8 mouse cellular contexts compared by ENCODE assay signal in genomic region chr1:78197351-78198234, GRCm38 (mm10). TPM values are rescaled to one million over a fixed set of nuclear protein-coding genes. Genes with fewer than 3 reads are reported as not detected.
DNase-seq lines count a peak whose midpoint lies in the region; ATAC-seq and TF ChIP-seq lines count a peak whose summit lies in the region.
"Had no signal": no experiment of that assay in that cellular context is flagged by ENCODE, and none has a peak within 500 bp of the region (broad histone marks: within the 10 kb centered on the region; RNA-seq: fewer than 3 reads in every experiment).

No protein-coding gene starts in this region.

- 0 out of 2 replicates have a peak, but pooled peaks cover 8% of the 10 kb centered on the region for H3K4me1 ChIP-seq in kidney, postnatal 0 days (replicated peaks; ENCODE audit: insufficient read depth, low read length)
- peaks cover 16% of the 10 kb centered on the region for H3K4me1 ChIP-seq in embryonic facial prominence, embryonic 15.5 days
- 0 out of 2 replicates have a peak, but pooled peaks cover 7% of the 10 kb centered on the region for H3K4me1 ChIP-seq in limb, embryonic 11.5 days (ENCODE audit: control insufficient read depth, insufficient read depth, low read length)
- peaks cover 17% of the 10 kb centered on the region for H3K4me1 ChIP-seq in neural tube, embryonic 15.5 days

- peak overlapping the region; percentile 18; the same call in 1 of the 2 replicates for H3K4me3 ChIP-seq in kidney, postnatal 0 days (replicated peaks; ENCODE audit: low read depth, low read length)
- H3K4me3 ChIP-seq in embryonic facial prominence, embryonic 15.5 days (replicated peaks) = peak overlapping the region; percentile 61
- peak overlapping the region; percentile 31; the same call in 1 of the 2 replicates for H3K4me3 ChIP-seq in limb, embryonic 11.5 days (ENCODE audit: low read depth, low read length)
- peak overlapping the region; percentile 33 for H3K4me3 ChIP-seq in neural tube, embryonic 15.5 days (replicated peaks)

- no peak for DNase-seq in kidney, postnatal 0 days (ENCODE audit: low spot score)
- DNase-seq in kidney, adult 9 months = no peak
- peak; percentile 47 for DNase-seq in limb, embryonic 11.5 days (ENCODE audit: low spot score)
- no peak for DNase-seq in T-cell, adult 2 months (ENCODE audit: low spot score)
- no peak for DNase-seq in left cerebral cortex, postnatal 36 days (ENCODE audit: low spot score in 2 of 2)
- DNase-seq: kidney, postnatal 36 days had no signal

- ATAC-seq in kidney, postnatal 0 days (replicated peaks; ENCODE audit: low FRiP score, low read depth) = 0 out of 2 replicates have a peak, but pooled peaks have one; percentile 2
- ATAC-seq in embryonic facial prominence, embryonic 15.5 days (ENCODE audit: insufficient number of reproducible peaks, low FRiP score, low TSS enrichment, low read depth) = no peak
- no peak for ATAC-seq in limb, embryonic 11.5 days (ENCODE audit: insufficient number of reproducible peaks, low FRiP score, low TSS enrichment, low read depth)
- ATAC-seq in neural tube, embryonic 15.5 days (ENCODE audit: low FRiP score) = peak; percentile 60; the same call in 1 of the 2 replicates

- 3% methylated on average over 21 of the region's 21 CpGs for WGBS in kidney, postnatal 0 days
- WGBS in embryonic facial prominence, embryonic 15.5 days = 11% methylated on average over 21 of the region's 21 CpGs
- 1% methylated on average over 21 of the region's 21 CpGs for WGBS in limb, embryonic 11.5 days
- 2% methylated on average over 21 of the region's 21 CpGs for WGBS in neural tube, embryonic 15.5 days

- H3K27ac ChIP-seq in kidney, postnatal 0 days = no peak overlapping the region
- peak overlapping the region; percentile 91 for H3K27ac ChIP-seq in embryonic facial prominence, embryonic 15.5 days (replicated peaks)
- H3K27ac ChIP-seq in limb, embryonic 11.5 days (replicated peaks; ENCODE audit: low read depth, low read length) = no peak overlapping the region
- peak overlapping the region; percentile 51 for H3K27ac ChIP-seq in neural tube, embryonic 15.5 days (replicated peaks)

- intact Hi-C loops in left cerebral cortex, postnatal 36 days (cut with DNase I) = no loop called here

- no peaks in the 10 kb centered on the region for H3K36me3 ChIP-seq in kidney, postnatal 0 days (ENCODE audit: insufficient read depth, low read length)
- H3K36me3 ChIP-seq in embryonic facial prominence, embryonic 15.5 days = no peaks in the 10 kb centered on the region
- H3K36me3 ChIP-seq in limb, embryonic 11.5 days (ENCODE audit: control insufficient read depth, insufficient read depth, low read length) = no peaks in the 10 kb centered on the region
- no peaks in the 10 kb centered on the region for H3K36me3 ChIP-seq in neural tube, embryonic 15.5 days

- H3K9ac ChIP-seq in kidney, postnatal 0 days (ENCODE audit: low read depth, low read length) = no peak overlapping the region
- H3K9ac ChIP-seq in embryonic facial prominence, embryonic 15.5 days = peak overlapping the region; percentile 66; the same call in 1 of the 2 replicates
- H3K9ac ChIP-seq in limb, embryonic 11.5 days (ENCODE audit: low read length) = no peak overlapping the region
- no peak overlapping the region for H3K9ac ChIP-seq in neural tube, embryonic 15.5 days (replicated peaks)

- no peaks in the 10 kb centered on the region for H3K9me3 ChIP-seq in kidney, postnatal 0 days (replicated peaks; ENCODE audit: low read length)
- H3K9me3 ChIP-seq in embryonic facial prominence, embryonic 15.5 days (replicated peaks) = no peaks in the 10 kb centered on the region
- no peaks in the 10 kb centered on the region for H3K9me3 ChIP-seq in limb, embryonic 11.5 days (ENCODE audit: control insufficient read depth, low read length)
- no peaks in the 10 kb centered on the region for H3K9me3 ChIP-seq in neural tube, embryonic 15.5 days (replicated peaks)

- peak overlapping the region; percentile 39; the same call in 1 of the 2 replicates for H3K4me2 ChIP-seq in kidney, postnatal 0 days (ENCODE audit: low read length)
- H3K4me2 ChIP-seq in embryonic facial prominence, embryonic 15.5 days (replicated peaks) = peak overlapping the region; percentile 66
- H3K4me2 ChIP-seq in limb, embryonic 11.5 days (ENCODE audit: low read depth, severe bottlenecking) = 0 out of 2 replicates have a peak overlapping the region, but pooled peaks have one; percentile 49
- H3K4me2 ChIP-seq in neural tube, embryonic 15.5 days = peak overlapping the region; percentile 52

- peaks cover 84% of the 10 kb centered on the region for H3K27me3 ChIP-seq in kidney, postnatal 0 days (ENCODE audit: insufficient read depth, low read length)
- H3K27me3 ChIP-seq in embryonic facial prominence, embryonic 15.5 days = peaks cover 66% of the 10 kb centered on the region
- peaks cover 90% of the 10 kb centered on the region for H3K27me3 ChIP-seq in limb, embryonic 11.5 days (ENCODE audit: control insufficient read depth, insufficient read depth, low read length)
- H3K27me3 ChIP-seq in neural tube, embryonic 15.5 days (replicated peaks) = peaks cover 78% of the 10 kb centered on the region

- no peak for TF ChIP-seq CTCF in kidney, postnatal 0 days (IDR thresholded peaks at IDR 0.05; ENCODE audit: low read depth)

RNA-seq across cellular contexts. Expression of gene Pax3, which starts 0.7 kb away (rescaled TPM):
- not detected in 2 replicates for polyA plus RNA-seq in kidney, postnatal 0 days (2015; fragmentation: Nextera tagmentation; extraction: Ambion mirVana)
- 47.0 and 47.2 TPM in 2 replicates for polyA plus RNA-seq in embryonic facial prominence, embryonic 15.5 days (2015; fragmentation: Nextera tagmentation; extraction: Ambion mirVana)
- polyA plus RNA-seq in limb, embryonic 11.5 days (2014; fragmentation: Nextera tagmentation; extraction: Ambion mirVana) = 5.0 and 5.6 TPM in 2 replicates
- 2.5 and 3.4 TPM in 2 replicates for polyA plus RNA-seq in neural tube, embryonic 15.5 days (2015; fragmentation: Nextera tagmentation; extraction: Ambion mirVana)
- total RNA-seq in left cerebral cortex, postnatal 36 days (2021) = not detected

Comparison
In these comparisons a context has a peak if more than half of its experiments do, and no peak if none do; other contexts are left out.
1. ATAC-seq: peak in kidney, postnatal 0 days (single experiment) and neural tube, embryonic 15.5 days (single experiment); none in embryonic facial prominence, embryonic 15.5 days (single experiment) and limb, embryonic 11.5 days (single experiment).
2. H3K27ac ChIP-seq: peak in embryonic facial prominence, embryonic 15.5 days (single experiment) and neural tube, embryonic 15.5 days (single experiment); none in kidney, postnatal 0 days (single experiment) and limb, embryonic 11.5 days (single experiment).
3. Peak in every context shown above with its lines, with median percentiles within 50 percentile points of each other: H3K4me2 ChIP-seq and H3K4me3 ChIP-seq.